Mouse (Mus musculus) hindbrain, embryonic 11.5 days (tissue): ENCODE measurements around the gene Wdr18. TPM values are rescaled to one million over a fixed set of nuclear protein-coding genes. Genes with fewer than 3 reads are reported as not detected.

Source experiments
- ATAC-seq: fragments of 200-750 bp; cut with Nextera tagmentation; 2 replicates; pipeline ENCODE4 v1.8.0; 2017; ENCODE audit warnings: mild to moderate bottlenecking, moderate TSS enrichment, moderate library complexity; ENCODE audit not compliant: low FRiP score
- DNase-seq: peaks from one replicate; pipeline ENCODE4 v3.0.0-alpha.2; 2015; ENCODE audit warnings: low spot score
- H3K27ac ChIP-seq: fragments of 300-500 bp; sonication (generic); 2 replicates; pipeline ENCODE4 v1.5.1; 2014; ENCODE audit warnings: mild to moderate bottlenecking, low read depth, low read length
- H3K27me3 ChIP-seq: fragments of 300-500 bp; sonication (generic); 2 replicates; pipeline ENCODE4 v1.6.1; 2014; ENCODE audit warnings: mild to moderate bottlenecking, low read length, moderate library complexity, mixed read lengths; ENCODE audit not compliant: control insufficient read depth, insufficient read depth
- H3K36me3 ChIP-seq: fragments of 300-500 bp; sonication (generic); 2 replicates; pipeline ENCODE4 v1.6.1; 2014; ENCODE audit warnings: mild to moderate bottlenecking, low read length, moderate library complexity, mixed read lengths; ENCODE audit not compliant: control insufficient read depth, insufficient read depth
- H3K4me1 ChIP-seq: fragments of 300-500 bp; sonication (generic); replicated peaks from 2 replicates; pipeline ENCODE4 v1.6.1; 2014; ENCODE audit warnings: low read length, mixed read lengths; ENCODE audit not compliant: control insufficient read depth, insufficient read depth
- H3K4me2 ChIP-seq: fragments of 300-500 bp; sonication (generic); replicated peaks from 2 replicates; pipeline ENCODE4 v1.6.1; 2014; ENCODE audit warnings: mild to moderate bottlenecking, low read depth, low read length
- H3K4me3 ChIP-seq: fragments of 300-500 bp; sonication (generic); 2 replicates; pipeline ENCODE4 v1.5.1; 2014; ENCODE audit warnings: low read depth, low read length
- H3K9ac ChIP-seq: fragments of 300-500 bp; sonication (generic); 2 replicates; pipeline ENCODE4 v1.6.1; 2014; ENCODE audit warnings: low read depth, low read length
- H3K9me3 ChIP-seq: fragments of 300-500 bp; sonication (generic); 2 replicates; pipeline ENCODE4 v1.6.1; 2016; ENCODE audit warnings: low read length; ENCODE audit not compliant: control insufficient read depth
- WGBS: fragments of 180-500 bp; shearing (Covaris S2); extraction: QIAGEN DNeasy Blood & Tissue Kit; methylation state at CpG from one replicate; pipeline ENCODE4 v1.1.7; 2014; 5-methylcytosine and 5-hydroxymethylcytosine counted together
- polyA plus RNA-seq: library from polyadenylated mRNA; unstranded; fragments of >200 nt; fragmentation: Nextera tagmentation; extraction: Ambion mirVana; gene quantifications from 2 replicates; pipeline ENCODE4 v1.2.1, GENCODE M21; 2014

The Wdr18 gene
- polyA plus RNA-seq, 1 experiment from 2014 or later = 94.7 TPM

GRCm38 (mm10) chr10:79937775-79938526 is 22.0 kb upstream of the Wdr18 start:
- no peak overlapping the region for H3K9ac ChIP-seq
- DNase-seq = no peak

GRCm38 (mm10) chr10:79940749-79941148 is 19.2 kb upstream of the Wdr18 start:
- ATAC-seq = no peak
- Histone ChIP-seq H3K4me2 (no peak overlapping the region), H3K36me3 (no peaks in the 10 kb centered on the region), H3K27ac (no peak overlapping the region), H3K27me3 (no peaks in the 10 kb centered on the region), H3K4me1 (peaks cover 4% of the 10 kb centered on the region), H3K9me3 (no peaks in the 10 kb centered on the region), H3K4me3 (no peak overlapping the region), H3K9ac (no peak overlapping the region)
- WGBS = 67% methylated on average over 7 of the region's 7 CpGs
- no peak for DNase-seq

More at GRCm38 (mm10) chr10:79937775-79938526, 22.0 kb upstream of the Wdr18 start:
- Histone ChIP-seq H3K27ac (no peak overlapping the region), H3K27me3 (no peaks in the 10 kb centered on the region), H3K36me3 (peaks cover 4% of the 10 kb centered on the region; the same call in 1 of the 2 replicates), H3K4me2 (no peak overlapping the region), H3K4me3 (no peak overlapping the region), H3K9me3 (no peaks in the 10 kb centered on the region), H3K4me1 (peaks cover 2% of the 10 kb centered on the region; the same call in 1 of the 2 replicates)
- 31% methylated on average over 11 of the region's 11 CpGs for WGBS
- ATAC-seq = no peak

GRCm38 (mm10) chr10:79942988-79943387 is 17.0 kb upstream of the Wdr18 start:
- DNase-seq = no peak
- peaks cover 16% of the 10 kb centered on the region for H3K4me1 ChIP-seq
- WGBS = 76% methylated on average over 1 of the region's 1 CpGs

GRCm38 (mm10) chr10:79943471-79943901 is 16.5 kb upstream of the Wdr18 start:
- H3K4me3 ChIP-seq = no peak overlapping the region
- no peak overlapping the region for H3K27ac ChIP-seq
- 81% methylated on average over 9 of the region's 9 CpGs for WGBS
- H3K27me3 ChIP-seq = no peaks in the 10 kb centered on the region
- H3K4me2 ChIP-seq = no peak overlapping the region
- H3K4me1 ChIP-seq = peaks cover 16% of the 10 kb centered on the region
- DNase-seq (no peak), ATAC-seq (no peak)
- H3K36me3 ChIP-seq = no peaks in the 10 kb centered on the region
- H3K9ac ChIP-seq = no peak overlapping the region
- no peaks in the 10 kb centered on the region for H3K9me3 ChIP-seq

More at GRCm38 (mm10) chr10:79942988-79943387, 17.0 kb upstream of the Wdr18 start:
- Histone ChIP-seq H3K4me3 (no peak overlapping the region), H3K27me3 (no peaks in the 10 kb centered on the region), H3K27ac (no peak overlapping the region), H3K36me3 (no peaks in the 10 kb centered on the region), H3K9me3 (no peaks in the 10 kb centered on the region), H3K4me2 (no peak overlapping the region), H3K9ac (no peak overlapping the region)
- no peak for ATAC-seq

- ATAC-seq = peak; percentile 72
- 19% methylated on average over 16 of the region's 16 CpGs for WGBS
- Histone ChIP-seq H3K4me2 (peak overlapping the region; percentile 11; the same call in 1 of the 2 replicates), H3K4me1 (peaks cover 16% of the 10 kb centered on the region), H3K9me3 (no peaks in the 10 kb centered on the region), H3K27me3 (no peaks in the 10 kb centered on the region), H3K9ac (peak overlapping the region; percentile 45; the same call in 1 of the 2 replicates), H3K27ac (peak overlapping the region; percentile 70), H3K36me3 (no peaks in the 10 kb centered on the region), H3K4me3 (no peak overlapping the region)
- DNase-seq = peak; percentile 71
These were observed 14.3 kb upstream of the Wdr18 start for GRCm38 (mm10) chr10:79945507-79946234.

GRCm38 (mm10) chr10:79946752-79947322 is 13.1 kb upstream of the Wdr18 start:
- Histone ChIP-seq H3K27ac (peak overlapping the region; percentile 58), H3K9me3 (no peaks in the 10 kb centered on the region), H3K4me3 (no peak overlapping the region), H3K27me3 (no peaks in the 10 kb centered on the region), H3K4me1 (peaks cover 16% of the 10 kb centered on the region), H3K36me3 (0 out of 2 replicates have a peak, but pooled peaks cover 3% of the 10 kb centered on the region), H3K4me2 (no peak overlapping the region; the same call in 1 of the 2 replicates), H3K9ac (0 out of 2 replicates have a peak overlapping the region, but pooled peaks have one; percentile 11)
- WGBS = 14% methylated on average over 7 of the region's 7 CpGs
- DNase-seq = no peak
- peak; percentile 28; the same call in 1 of the 2 replicates for ATAC-seq

- Histone ChIP-seq H3K9ac (no peak overlapping the region), H3K27me3 (no peaks in the 10 kb centered on the region), H3K4me2 (no peak overlapping the region), H3K36me3 (0 out of 2 replicates have a peak, but pooled peaks cover 3% of the 10 kb centered on the region), H3K27ac (peak overlapping the region; percentile 58; the same call in 1 of the 2 replicates), H3K4me1 (peaks cover 16% of the 10 kb centered on the region), H3K4me3 (no peak overlapping the region), H3K9me3 (no peaks in the 10 kb centered on the region)
- ATAC-seq (no peak), DNase-seq (no peak)
- 69% methylated on average over 6 of the region's 6 CpGs for WGBS
These were observed 12.4 kb upstream of the Wdr18 start for GRCm38 (mm10) chr10:79947502-79947901.

GRCm38 (mm10) chr10:79949873-79950272 is 10.1 kb upstream of the Wdr18 start:
- Histone ChIP-seq H3K4me1 (peaks cover 16% of the 10 kb centered on the region), H3K27ac (no peak overlapping the region), H3K9me3 (no peaks in the 10 kb centered on the region), H3K4me3 (no peak overlapping the region), H3K27me3 (no peaks in the 10 kb centered on the region), H3K36me3 (0 out of 2 replicates have a peak, but pooled peaks cover 6% of the 10 kb centered on the region), H3K9ac (no peak overlapping the region), H3K4me2 (no peak overlapping the region)
- 86% methylated on average over 4 of the region's 4 CpGs for WGBS
- no peak for DNase-seq
- no peak for ATAC-seq
